Mouse (Mus musculus) ES-E14 (cell line): ENCODE data around the gene Hnf1b. TPM values are rescaled to one million over a fixed set of nuclear protein-coding genes. Genes with fewer than 3 reads are reported as not detected.

Source experiments
- DNase-seq: peaks from one replicate; pipeline ENCODE4 v3.0.0-alpha.2; 2013; ENCODE audit warnings: low read depth, low spot score
- H3K27ac ChIP-seq: 2 replicates; pipeline ENCODE4 v1.5.1; 2012; ENCODE audit warnings: low read depth, mild to moderate bottlenecking, low read length, moderate library complexity, mixed read lengths; ENCODE audit not compliant: poor library complexity, insufficient read depth, severe bottlenecking
- H3K36me3 ChIP-seq: 2 replicates; pipeline ENCODE4 v1.6.1; 2012; ENCODE audit warnings: mild to moderate bottlenecking, low read length, moderate library complexity, mixed read lengths; ENCODE audit not compliant: control insufficient read depth, poor library complexity, insufficient read depth, severe bottlenecking
- H3K4me1 ChIP-seq, 2 experiments: fragments of 150-350 bp in 1 of 2; sonication (generic) in 1 of 2; 2 replicates each; pipeline ENCODE4 v1.6.1; 2012; ENCODE audit warnings: low read length in 2 of 2, mild to moderate bottlenecking in 1 of 2, mixed read lengths in 1 of 2; ENCODE audit not compliant: control insufficient read depth in 2 of 2, insufficient read depth in 2 of 2, poor library complexity in 1 of 2
- H3K4me3 ChIP-seq, 2 experiments: fragments of 150-350 bp in 1 of 2; sonication (generic) in 1 of 2; 2 replicates each; pipeline ENCODE4 v1.5.1; 2012; ENCODE audit warnings: low read length in 2 of 2, low read depth in 1 of 2, mild to moderate bottlenecking in 1 of 2, mixed read lengths in 1 of 2; ENCODE audit not compliant: insufficient read depth in 1 of 2, poor library complexity in 1 of 2, severe bottlenecking in 1 of 2
- H3K9ac ChIP-seq: 2 replicates; pipeline ENCODE4 v1.6.1; 2012; ENCODE audit warnings: low read depth, mild to moderate bottlenecking, low read length, mixed read lengths; ENCODE audit not compliant: poor library complexity, insufficient read depth, severe bottlenecking
- H3K9me3 ChIP-seq: fragments of 150-350 bp; sonication (generic); 2 replicates; pipeline ENCODE4 v1.6.1; 2012; ENCODE audit warnings: low read depth, mild to moderate bottlenecking, low read length; ENCODE audit not compliant: control insufficient read depth, insufficient read depth
- CHD2 ChIP-seq: IDR thresholded peaks from 2 replicates; pipeline ENCODE4 v1.6.1; 2014; ENCODE audit warnings: mild to moderate bottlenecking, low read depth, low read length, inconsistent platforms
- HCFC1 ChIP-seq: IDR thresholded peaks from 2 replicates; pipeline ENCODE4 v1.6.1; 2012; ENCODE audit warnings: low read length, inconsistent platforms, borderline replicate concordance; ENCODE audit not compliant: insufficient read depth
- MAFK ChIP-seq: IDR thresholded peaks from 2 replicates; pipeline ENCODE4 v1.6.1; 2014; ENCODE audit warnings: mild to moderate bottlenecking, low read depth, low read length, inconsistent platforms; ENCODE audit not compliant: insufficient read depth
- ZC3H11A ChIP-seq: IDR thresholded peaks from 2 replicates; pipeline ENCODE4 v1.6.1; 2012; ENCODE audit warnings: low read depth, mild to moderate bottlenecking, inconsistent platforms, low read length, borderline replicate concordance
- ZNF384 ChIP-seq: IDR thresholded peaks from 2 replicates; pipeline ENCODE4 v1.6.1; 2012; ENCODE audit warnings: low read depth, low read length, inconsistent platforms
- in situ Hi-C, 2 experiments: fragments of 600-800 bp; cut with MboI; formaldehyde crosslinking; loops; one replicate each; pipeline ENCODE4 v1.15.1; 2025; ENCODE audit warnings: low sequenced_read_pairs in 2 of 2, inconsistent platforms in 1 of 2; ENCODE audit not compliant: unreplicated experiment in 2 of 2
- total RNA-seq: library from RNA; depleted of rRNA; stranded (reverse); fragments of 300-350 nt; gene quantifications from 2 replicates; pipeline ENCODE4 v1.2.3, GENCODE M21; 2012

The Hnf1b gene
- total RNA-seq, 1 experiment: 0.40 TPM

- no peaks in the 10 kb centered on the region for H3K9me3 ChIP-seq
- no peaks in the 10 kb centered on the region for H3K36me3 ChIP-seq
- in situ Hi-C loops: no loop called here
- H3K4me3 ChIP-seq: no peak overlapping the region
- TF ChIP-seq MAFK (no peak), HCFC1 (no peak), CHD2 (no peak), ZNF384 (no peak), ZC3H11A (no peak)
- no peak overlapping the region for H3K9ac ChIP-seq
- DNase-seq: no peak
- no peak overlapping the region for H3K27ac ChIP-seq
- H3K4me1 ChIP-seq: peaks cover 6 to 13% of the 10 kb centered on the region in 2 experiments; a peak in 3 of 4 replicates
These were observed 17.7 kb downstream of the Hnf1b start for GRCm38 (mm10) chr11:83867571-83867970.

GRCm38 (mm10) chr11:83869147-83869546, 19.3 kb downstream of the Hnf1b start:
- H3K27ac ChIP-seq: no peak overlapping the region
- no peak for DNase-seq
- no peaks in the 10 kb centered on the region for H3K9me3 ChIP-seq
- in situ Hi-C loops: no loop called here
- no peak overlapping the region for H3K9ac ChIP-seq
- H3K4me1 ChIP-seq: peaks cover 6 to 13% of the 10 kb centered on the region in 2 experiments; a peak in 3 of 4 replicates
- H3K36me3 ChIP-seq: no peaks in the 10 kb centered on the region
- no peak for TF ChIP-seq MAFK
- TF ChIP-seq ZC3H11A: no peak
- no peak for TF ChIP-seq HCFC1
- TF ChIP-seq CHD2: no peak
- no peak for TF ChIP-seq ZNF384
- H3K4me3 ChIP-seq: no peak overlapping the region

GRCm38 (mm10) chr11:83869686-83870085, 19.8 kb downstream of the Hnf1b start:
- H3K36me3 ChIP-seq: no peaks in the 10 kb centered on the region
- no peak overlapping the region for H3K4me3 ChIP-seq
- TF ChIP-seq HCFC1 (no peak), ZC3H11A (no peak), MAFK (no peak), CHD2 (no peak), ZNF384 (no peak)
- no peaks in the 10 kb centered on the region for H3K9me3 ChIP-seq
- H3K4me1 ChIP-seq: peaks cover 6 to 11% of the 10 kb centered on the region in 2 experiments; a peak in 3 of 4 replicates
- no peak overlapping the region for H3K27ac ChIP-seq
- no peak for DNase-seq
- in situ Hi-C loops: no loop called here
- H3K9ac ChIP-seq: no peak overlapping the region

- no peak for DNase-seq
- Histone ChIP-seq H3K27ac (no peak overlapping the region; the same call in 1 of the 2 replicates), H3K4me3 (no peak overlapping the region), H3K36me3 (no peaks in the 10 kb centered on the region), H3K9me3 (no peaks in the 10 kb centered on the region), H3K4me1 (0 out of 4 replicates have a peak, but pooled peaks cover 0 to 2% of the 10 kb centered on the region in 2 experiments), H3K9ac (no peak overlapping the region)
- no peak for TF ChIP-seq ZNF384
- in situ Hi-C loops: no loop called here
These were observed 22.1 kb downstream of the Hnf1b start for GRCm38 (mm10) chr11:83871780-83872554.

DNA sequence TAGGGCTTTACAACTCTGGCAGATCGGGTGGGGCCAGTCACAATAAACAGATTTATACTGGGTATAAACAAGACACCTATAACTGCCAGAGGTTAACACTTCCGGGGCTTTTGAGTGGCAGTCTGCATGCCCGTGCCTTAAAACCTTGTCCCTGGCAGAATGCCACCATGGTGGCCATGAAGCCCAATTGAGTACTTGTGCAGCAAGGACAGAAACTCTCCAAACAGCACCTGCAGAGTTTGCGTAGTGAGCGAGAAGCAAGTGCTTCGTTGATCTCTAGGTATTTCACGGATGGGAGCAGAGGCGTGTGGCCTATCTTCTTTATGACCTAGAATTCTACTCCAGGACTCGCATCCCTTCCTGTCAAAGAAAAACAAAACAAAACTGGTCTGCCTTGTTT, 23.6 kb downstream of the Hnf1b start:
- H3K4me1 ChIP-seq: 0 out of 4 replicates have a peak, but pooled peaks cover 0 to 2% of the 10 kb centered on the region in 2 experiments
- no peaks in the 10 kb centered on the region for H3K9me3 ChIP-seq
- no peak overlapping the region for H3K9ac ChIP-seq
- no peaks in the 10 kb centered on the region for H3K36me3 ChIP-seq
- no peak for DNase-seq
- no peak for TF ChIP-seq ZNF384
- TF ChIP-seq HCFC1: no peak
- TF ChIP-seq CHD2: no peak
- no peak for TF ChIP-seq ZC3H11A
- TF ChIP-seq MAFK: no peak
- in situ Hi-C loops: no loop called here
- H3K27ac ChIP-seq: no peak overlapping the region
- H3K4me3 ChIP-seq: no peak overlapping the region
